Mouse (Mus musculus): ENCODE data around the gene Nploc4.

GRCm38 (mm10) chr11:120347301-120347700 lies 90.2 kb downstream of the Nploc4 start:
- TF ChIP-seq USF1 (IDR thresholded peaks at IDR 0.05; ENCODE audit: low read depth) (no peak), CTCF (IDR thresholded peaks at IDR 0.05; ENCODE audit: control insufficient read depth, insufficient read depth, insufficient read length) (no peak), CEBPB (IDR thresholded peaks at IDR 0.05; ENCODE audit: low read depth) (no peak), MAX (IDR thresholded peaks at IDR 0.05) (no peak), FOSL1 (IDR thresholded peaks at IDR 0.05; ENCODE audit: insufficient read depth, low read length, poor library complexity, severe bottlenecking) (no peak)

Measured in C2C12 (cell line).